Mouse (Mus musculus): ENCODE measurements at regions not wholly inside any gene's neighbourhood (a gene's known extent, or its start where the extent isn't known, plus 50 kb on each side); places are given as distances from the start of the nearest gene placed in this dataset.

GRCm38 (mm10) chr17:47177671-47178246 is 167.4 kb upstream of the Ubr2 start:
- peak; percentile 33 for DNase-seq (ENCODE audit: low spot score)

GRCm38 (mm10) chr17:47176328-47176727 is 166.0 kb upstream of the Ubr2 start:
- DNase-seq (ENCODE audit: low spot score): no peak

GRCm38 (mm10) chr17:47174748-47175215 is 164.4 kb upstream of the Ubr2 start:
- no peak for DNase-seq (ENCODE audit: low spot score)

GRCm38 (mm10) chr17:47171801-47172200 is 161.4 kb upstream of the Ubr2 start:
- no peak for DNase-seq (ENCODE audit: low spot score)

- DNase-seq (ENCODE audit: low spot score): no peak
Observed at GRCm38 (mm10) chr17:47170978-47171593, 160.7 kb upstream of the Ubr2 start.

- no peak for DNase-seq (ENCODE audit: low spot score)
Observed at GRCm38 (mm10) chr17:47168105-47168504, 157.7 kb upstream of the Ubr2 start.

- no peak for DNase-seq (ENCODE audit: low spot score)
Observed at GRCm38 (mm10) chr17:47163677-47164340, 153.5 kb upstream of the Ubr2 start.

GRCm38 (mm10) chr17:47162459-47162858 is 152.1 kb upstream of the Ubr2 start:
- DNase-seq (ENCODE audit: low spot score): no peak

GRCm38 (mm10) chr17:47156237-47156636 is 145.9 kb upstream of the Ubr2 start:
- no peak for DNase-seq (ENCODE audit: low spot score)

- DNase-seq (ENCODE audit: low spot score): peak; percentile 53
Observed at GRCm38 (mm10) chr17:47151557-47152278, 141.4 kb upstream of the Ubr2 start.

GRCm38 (mm10) chr17:47151193-47151556 is 140.8 kb upstream of the Ubr2 start:
- no peak for DNase-seq (ENCODE audit: low spot score)

GRCm38 (mm10) chr17:47150636-47151035 is 140.3 kb upstream of the Ubr2 start:
- DNase-seq (ENCODE audit: low spot score): no peak

- no peak for DNase-seq (ENCODE audit: low spot score)
Observed at GRCm38 (mm10) chr17:47149662-47150061, 139.3 kb upstream of the Ubr2 start.

- no peak for DNase-seq (ENCODE audit: low spot score)
Observed at GRCm38 (mm10) chr17:47149158-47149557, 138.8 kb upstream of the Ubr2 start.

GRCm38 (mm10) chr17:47146640-47147039 is 136.3 kb upstream of the Ubr2 start:
- DNase-seq (ENCODE audit: low spot score): no peak

- DNase-seq (ENCODE audit: low spot score): no peak
Observed at GRCm38 (mm10) chr17:47145590-47145989, 135.2 kb upstream of the Ubr2 start.

- DNase-seq (ENCODE audit: low spot score): no peak
Observed at GRCm38 (mm10) chr17:47144996-47145395, 134.6 kb upstream of the Ubr2 start.

GRCm38 (mm10) chr17:47144460-47144859 is 134.1 kb upstream of the Ubr2 start:
- DNase-seq (ENCODE audit: low spot score): no peak

- no peak for DNase-seq (ENCODE audit: low spot score)
Observed at GRCm38 (mm10) chr17:47143898-47144297, 133.5 kb upstream of the Ubr2 start.

GRCm38 (mm10) chr17:47142885-47143284 is 132.5 kb upstream of the Ubr2 start:
- no peak for DNase-seq (ENCODE audit: low spot score)

- DNase-seq (ENCODE audit: low spot score): no peak
Observed at GRCm38 (mm10) chr17:47142276-47142675, 131.9 kb upstream of the Ubr2 start.

GRCm38 (mm10) chr17:47141843-47142215 is 131.5 kb upstream of the Ubr2 start:
- no peak for DNase-seq (ENCODE audit: low spot score)

Data from left cerebral cortex, adult 11 months (tissue).